Mouse (Mus musculus): ENCODE measurements around the gene Vdac2.

DNA sequence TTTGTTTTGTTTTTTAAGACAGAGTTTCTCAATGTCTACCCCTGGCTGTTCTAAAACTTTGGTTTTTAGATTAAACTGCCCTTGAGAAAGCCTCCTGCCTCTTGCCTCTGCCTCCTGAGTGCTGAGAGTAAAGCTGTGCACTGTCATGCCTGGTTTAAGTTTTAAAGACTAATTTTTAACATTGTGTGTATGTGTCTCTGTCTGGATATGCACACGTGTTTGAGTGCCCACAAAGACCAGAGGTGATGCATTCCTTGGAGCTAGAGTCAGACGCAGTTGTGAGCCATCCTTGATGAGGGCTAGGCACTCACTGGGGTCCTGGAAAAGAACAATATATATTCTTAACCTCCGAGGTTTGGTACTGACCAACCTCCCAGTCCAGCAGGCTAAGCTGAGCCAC, 37.7 kb upstream of the Vdac2 start:
- TF ChIP-seq CTCF (IDR thresholded peaks at IDR 0.05; ENCODE audit: insufficient read depth, low read depth, low read length) (no peak), POLR2A (IDR thresholded peaks at IDR 0.05; ENCODE audit: insufficient read depth, low read depth, low read length) (no peak)

Data from olfactory bulb, adult 2 months (tissue).